Mouse (Mus musculus): ENCODE data around the gene Gabrb1. TPM values are rescaled to one million over a fixed set of nuclear protein-coding genes. Genes with fewer than 3 reads are reported as not detected.

The Gabrb1 gene
- polyA plus RNA-seq, 1 experiment from 2014 or later = 2.1 TPM

GRCm38 (mm10) chr5:71700468-71701272, 42.8 kb downstream of the Gabrb1 start:
- peak; percentile 94 for ATAC-seq (ENCODE audit: low FRiP score, low read depth)
- Histone ChIP-seq H3K27ac (replicated peaks) (no peak overlapping the region), H3K4me1 (peaks cover 4% of the 10 kb centered on the region), H3K4me3 (peak overlapping the region; percentile 60), H3K36me3 (no peaks in the 10 kb centered on the region), H3K4me2 (replicated peaks) (peak overlapping the region; percentile 92), H3K9me3 (no peaks in the 10 kb centered on the region), H3K27me3 (no peaks in the 10 kb centered on the region), H3K9ac (replicated peaks) (peak overlapping the region; percentile 53)
- WGBS = under 1% methylated on average over 46 of the region's 46 CpGs

GRCm38 (mm10) chr5:71701273-71701614, 43.3 kb downstream of the Gabrb1 start:
- Histone ChIP-seq H3K4me3 (peak overlapping the region; percentile 60), H3K36me3 (no peaks in the 10 kb centered on the region), H3K4me1 (peaks cover 4% of the 10 kb centered on the region), H3K4me2 (replicated peaks) (peak overlapping the region; percentile 92), H3K27ac (replicated peaks) (no peak overlapping the region), H3K27me3 (no peaks in the 10 kb centered on the region), H3K9ac (replicated peaks) (peak overlapping the region; percentile 53), H3K9me3 (no peaks in the 10 kb centered on the region)
- WGBS = 3% methylated on average over 6 of the region's 6 CpGs
- ATAC-seq (ENCODE audit: low FRiP score, low read depth) = no peak; the same call in 1 of the 2 replicates

- Histone ChIP-seq H3K4me3 (no peak overlapping the region), H3K4me2 (replicated peaks) (no peak overlapping the region), H3K9ac (replicated peaks) (no peak overlapping the region), H3K27me3 (no peaks in the 10 kb centered on the region), H3K27ac (replicated peaks) (no peak overlapping the region), H3K4me1 (no peaks in the 10 kb centered on the region), H3K36me3 (no peaks in the 10 kb centered on the region), H3K9me3 (no peaks in the 10 kb centered on the region)
- 90% methylated on average over 8 of the region's 8 CpGs for WGBS
- no peak for ATAC-seq (ENCODE audit: low FRiP score, low read depth)
Observed at GRCm38 (mm10) chr5:71732931-71733792, 75.2 kb downstream of the Gabrb1 start.

GRCm38 (mm10) chr5:71747411-71747810, 89.5 kb downstream of the Gabrb1 start:
- H3K36me3 ChIP-seq = no peaks in the 10 kb centered on the region
- H3K27ac ChIP-seq (replicated peaks) = no peak overlapping the region
- no peaks in the 10 kb centered on the region for H3K27me3 ChIP-seq
- H3K9me3 ChIP-seq = no peaks in the 10 kb centered on the region
- H3K4me2 ChIP-seq (replicated peaks) = no peak overlapping the region
- ATAC-seq (ENCODE audit: low FRiP score, low read depth) = no peak
- WGBS = 88% methylated on average over 2 of the region's 2 CpGs
- H3K9ac ChIP-seq (replicated peaks) = no peak overlapping the region
- H3K4me3 ChIP-seq = no peak overlapping the region
- H3K4me1 ChIP-seq = no peaks in the 10 kb centered on the region

- WGBS = 77% methylated on average over 5 of the region's 5 CpGs
- H3K4me1 ChIP-seq = no peaks in the 10 kb centered on the region
Observed at GRCm38 (mm10) chr5:71753966-71754365, 96.1 kb downstream of the Gabrb1 start.

GRCm38 (mm10) chr5:71761105-71761504, 103.2 kb downstream of the Gabrb1 start:
- ATAC-seq (ENCODE audit: low FRiP score, low read depth) = no peak
- Histone ChIP-seq H3K27me3 (no peaks in the 10 kb centered on the region), H3K36me3 (no peaks in the 10 kb centered on the region), H3K27ac (replicated peaks) (no peak overlapping the region), H3K4me3 (no peak overlapping the region), H3K9ac (replicated peaks) (no peak overlapping the region), H3K4me1 (no peaks in the 10 kb centered on the region), H3K4me2 (replicated peaks) (no peak overlapping the region), H3K9me3 (no peaks in the 10 kb centered on the region)
- WGBS = 88% methylated on average over 6 of the region's 6 CpGs

More at GRCm38 (mm10) chr5:71753966-71754365, 96.1 kb downstream of the Gabrb1 start:
- no peaks in the 10 kb centered on the region for H3K9me3 ChIP-seq
- H3K4me3 ChIP-seq = no peak overlapping the region
- no peak overlapping the region for H3K27ac ChIP-seq (replicated peaks)
- H3K36me3 ChIP-seq = no peaks in the 10 kb centered on the region
- no peak for ATAC-seq (ENCODE audit: low FRiP score, low read depth)
- H3K9ac ChIP-seq (replicated peaks) = no peak overlapping the region
- no peak overlapping the region for H3K4me2 ChIP-seq (replicated peaks)
- no peaks in the 10 kb centered on the region for H3K27me3 ChIP-seq

- H3K9me3 ChIP-seq = no peaks in the 10 kb centered on the region
- H3K9ac ChIP-seq (replicated peaks) = no peak overlapping the region
- no peak overlapping the region for H3K4me3 ChIP-seq
- no peaks in the 10 kb centered on the region for H3K27me3 ChIP-seq
- no peak overlapping the region for H3K27ac ChIP-seq (replicated peaks)
- WGBS = 83% methylated on average over 2 of the region's 2 CpGs
- no peak overlapping the region for H3K4me2 ChIP-seq (replicated peaks)
- H3K36me3 ChIP-seq = no peaks in the 10 kb centered on the region
- no peak for ATAC-seq (ENCODE audit: low FRiP score, low read depth)
- H3K4me1 ChIP-seq = no peaks in the 10 kb centered on the region
Observed at GRCm38 (mm10) chr5:71781514-71782179, 123.7 kb downstream of the Gabrb1 start.

- no peak overlapping the region for H3K9ac ChIP-seq (replicated peaks)
- H3K27me3 ChIP-seq = no peaks in the 10 kb centered on the region
- no peaks in the 10 kb centered on the region for H3K4me1 ChIP-seq
- no peaks in the 10 kb centered on the region for H3K9me3 ChIP-seq
- H3K4me2 ChIP-seq (replicated peaks) = no peak overlapping the region
- no peak overlapping the region for H3K27ac ChIP-seq (replicated peaks)
- no peak overlapping the region for H3K4me3 ChIP-seq
- no peak for ATAC-seq (ENCODE audit: low FRiP score, low read depth)
- WGBS = 44% methylated on average over 1 of the region's 1 CpGs
- H3K36me3 ChIP-seq = no peaks in the 10 kb centered on the region
Observed at GRCm38 (mm10) chr5:71822862-71823261, 164.9 kb downstream of the Gabrb1 start.

GRCm38 (mm10) chr5:71828342-71828741, 170.4 kb downstream of the Gabrb1 start:
- Histone ChIP-seq H3K27ac (replicated peaks) (no peak overlapping the region), H3K27me3 (no peaks in the 10 kb centered on the region), H3K4me1 (no peaks in the 10 kb centered on the region), H3K9ac (replicated peaks) (no peak overlapping the region), H3K36me3 (no peaks in the 10 kb centered on the region), H3K4me3 (no peak overlapping the region), H3K4me2 (replicated peaks) (no peak overlapping the region), H3K9me3 (no peaks in the 10 kb centered on the region)
- ATAC-seq (ENCODE audit: low FRiP score, low read depth) = no peak

GRCm38 (mm10) chr5:71828996-71829395, 171.1 kb downstream of the Gabrb1 start:
- Histone ChIP-seq H3K4me2 (replicated peaks) (no peak overlapping the region), H3K36me3 (no peaks in the 10 kb centered on the region), H3K9ac (replicated peaks) (no peak overlapping the region), H3K4me3 (no peak overlapping the region), H3K4me1 (no peaks in the 10 kb centered on the region), H3K27ac (replicated peaks) (no peak overlapping the region), H3K9me3 (no peaks in the 10 kb centered on the region), H3K27me3 (no peaks in the 10 kb centered on the region)
- WGBS = 68% methylated on average over 1 of the region's 1 CpGs
- no peak for ATAC-seq (ENCODE audit: low FRiP score, low read depth)

GRCm38 (mm10) chr5:71830342-71830741, 172.4 kb downstream of the Gabrb1 start:
- Histone ChIP-seq H3K4me3 (no peak overlapping the region), H3K4me2 (replicated peaks) (no peak overlapping the region), H3K9ac (replicated peaks) (no peak overlapping the region), H3K9me3 (no peaks in the 10 kb centered on the region), H3K4me1 (no peaks in the 10 kb centered on the region), H3K36me3 (no peaks in the 10 kb centered on the region), H3K27ac (replicated peaks) (no peak overlapping the region), H3K27me3 (no peaks in the 10 kb centered on the region)
- no peak for ATAC-seq (ENCODE audit: low FRiP score, low read depth)
- WGBS = 85% methylated on average over 2 of the region's 2 CpGs

- Histone ChIP-seq H3K4me3 (no peak overlapping the region), H3K4me1 (no peaks in the 10 kb centered on the region), H3K27me3 (no peaks in the 10 kb centered on the region), H3K4me2 (replicated peaks) (no peak overlapping the region), H3K9me3 (no peaks in the 10 kb centered on the region), H3K9ac (replicated peaks) (no peak overlapping the region), H3K27ac (replicated peaks) (no peak overlapping the region), H3K36me3 (no peaks in the 10 kb centered on the region)
- ATAC-seq (ENCODE audit: low FRiP score, low read depth) = no peak
Observed at GRCm38 (mm10) chr5:71842241-71842640, 184.3 kb downstream of the Gabrb1 start.
